Comparison of ENCODE assay signal across 8 mouse cellular contexts in the genomic region with DNA sequence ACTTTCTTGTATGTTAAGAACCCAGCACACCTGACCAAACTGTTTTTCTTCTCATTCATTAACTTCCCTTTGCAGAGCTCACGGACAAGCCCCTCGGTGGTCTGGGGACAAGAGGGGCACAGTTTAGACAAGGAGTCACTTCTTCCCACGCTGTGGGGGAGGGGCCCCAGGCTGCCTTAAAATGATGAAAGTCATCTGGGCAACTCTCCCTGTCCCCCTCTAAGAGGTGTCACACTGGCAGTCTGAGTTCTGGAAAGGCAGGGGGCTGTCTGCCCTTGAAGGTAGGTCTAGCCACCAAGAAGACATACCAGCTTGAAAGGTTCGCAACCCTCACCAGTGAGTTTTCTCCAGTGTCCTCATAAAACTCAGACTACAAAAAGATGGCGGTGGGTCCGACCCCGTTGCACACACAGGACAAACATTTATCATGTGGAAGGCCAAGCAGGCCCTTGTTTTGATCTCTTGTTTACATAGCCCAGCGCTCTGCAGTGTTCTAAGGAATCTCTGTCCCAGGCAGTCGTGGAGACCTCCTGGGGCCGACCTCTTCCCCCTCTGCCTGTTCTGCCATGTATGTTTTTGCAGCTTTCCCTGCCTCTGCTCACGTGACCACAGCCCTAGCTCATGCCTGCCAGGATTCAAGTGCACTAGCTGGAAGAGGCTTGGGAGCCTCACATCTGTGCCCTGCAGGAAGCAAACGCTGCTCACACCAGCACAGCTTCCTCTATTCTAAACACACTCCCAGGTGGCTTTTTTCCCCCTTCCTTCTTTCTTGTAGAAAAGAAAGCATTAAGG.
DNase-seq lines count a peak whose midpoint lies in the region; ATAC-seq and TF ChIP-seq lines count a peak whose summit lies in the region.

No protein-coding gene starts in this region.

- 0 out of 2 replicates have a peak, but pooled peaks have one; percentile 19 for TF ChIP-seq POLR2A in bone marrow macrophage, adult 2 months (IDR thresholded peaks at IDR 0.05; ENCODE audit: borderline replicate concordance, low read depth, low read length)

- H3K9me3 ChIP-seq in heart, embryonic 14.5 days (ENCODE audit: control insufficient read depth, low read length) = no peaks in the 10 kb centered on the region
- no peaks in the 10 kb centered on the region for H3K9me3 ChIP-seq in liver, embryonic 12.5 days (replicated peaks)

- peaks cover 49% of the 10 kb centered on the region for H3K4me1 ChIP-seq in bone marrow macrophage, adult 2 months (ENCODE audit: control insufficient read depth, insufficient read depth, low read length)
- H3K4me1 ChIP-seq in heart, embryonic 14.5 days (ENCODE audit: control insufficient read depth in 2 of 2, insufficient read depth in 2 of 2, low read length in 2 of 2) = peaks cover 9 to 11% of the 10 kb centered on the region in 2 experiments; a peak in 3 of 4 replicates
- H3K4me1 ChIP-seq in liver, embryonic 12.5 days = no peaks in the 10 kb centered on the region

- no peak overlapping the region for H3K9ac ChIP-seq in heart, embryonic 14.5 days (ENCODE audit: low read length)
- no peak overlapping the region for H3K9ac ChIP-seq in liver, embryonic 12.5 days

- ATAC-seq in heart, embryonic 14.5 days (ENCODE audit: insufficient number of reproducible peaks, insufficient read depth, low FRiP score, low read depth) = peak; percentile 43; the same call in 1 of the 2 replicates
- no peak for ATAC-seq in liver, embryonic 12.5 days

- WGBS in heart, embryonic 14.5 days = 44% methylated on average over 12 of the region's 12 CpGs
- WGBS in liver, embryonic 12.5 days (ENCODE audit: insufficient replicate concordance) = 35% methylated on average over 12 of the region's 12 CpGs

- H3K27ac ChIP-seq in bone marrow macrophage, adult 2 months (ENCODE audit: insufficient read depth, low read depth, low read length) = peak overlapping the region; percentile 58
- no peak overlapping the region for H3K27ac ChIP-seq in heart, embryonic 14.5 days (replicated peaks in 1 of 2; ENCODE audit: control insufficient read depth in 1 of 2, insufficient read depth in 1 of 2, low read depth in 2 of 2, low read length in 2 of 2)
- no peak overlapping the region for H3K27ac ChIP-seq in liver, embryonic 12.5 days

- H3K4me3 ChIP-seq in bone marrow macrophage, adult 2 months (ENCODE audit: insufficient read depth, low read length) = no peak overlapping the region
- H3K4me3 ChIP-seq in heart, embryonic 14.5 days (ENCODE audit: control insufficient read depth in 1 of 2, insufficient read depth in 1 of 2, low read depth in 1 of 2, low read length in 2 of 2) = no peak overlapping the region
- no peak overlapping the region for H3K4me3 ChIP-seq in liver, embryonic 12.5 days

- DNase-seq in adrenal gland, postnatal 10 days = peak; percentile 7
- DNase-seq in adrenal gland, postnatal 14 days = no peak
- peak; percentile 29 for DNase-seq in lung, postnatal 10 days
- no peak for DNase-seq in layer of hippocampus, postnatal 14 days (ENCODE audit: low spot score in 2 of 2)
- no peak for DNase-seq in cerebellum, postnatal 10 days

- H3K36me3 ChIP-seq in heart, embryonic 14.5 days (ENCODE audit: control insufficient read depth, insufficient read depth, low read length) = no peaks in the 10 kb centered on the region
- H3K36me3 ChIP-seq in liver, embryonic 12.5 days = no peaks in the 10 kb centered on the region

- 0 out of 2 replicates have a peak overlapping the region, but pooled peaks have one; percentile 17 for H3K4me2 ChIP-seq in heart, embryonic 14.5 days (ENCODE audit: low read length)
- no peak overlapping the region for H3K4me2 ChIP-seq in liver, embryonic 12.5 days

- TF ChIP-seq CTCF in bone marrow macrophage, adult 2 months (IDR thresholded peaks at IDR 0.05; ENCODE audit: low read depth, low read length) = no peak

- no peaks in the 10 kb centered on the region for H3K27me3 ChIP-seq in heart, embryonic 14.5 days (ENCODE audit: control insufficient read depth, insufficient read depth, low read length)
- H3K27me3 ChIP-seq in liver, embryonic 12.5 days (replicated peaks) = no peaks in the 10 kb centered on the region; the same call in 1 of the 2 replicates

Comparison
In these comparisons a context has a peak if more than half of its experiments do, and no peak if none do; other contexts are left out.
1. DNase-seq: peak in adrenal gland, postnatal 10 days (single experiment) and lung, postnatal 10 days (single experiment); none in adrenal gland, postnatal 14 days (single experiment), layer of hippocampus, postnatal 14 days (0 of 2) and cerebellum, postnatal 10 days (0 of 2).